Mouse (Mus musculus) heart, adult 8-10 months (tissue): ENCODE results near the gene Trex2. TPM values are rescaled to one million over a fixed set of nuclear protein-coding genes. Genes with fewer than 3 reads are reported as not detected.

Experiments used
- DNase-seq: peaks from one replicate; pipeline ENCODE4 v3.0.0; 2022; ENCODE audit warnings: low spot score
- total RNA-seq, 4 experiments: library from RNA; stranded (reverse); gene quantifications; 2 replicates each; pipeline ENCODE4 v1.2.4; 2022

The Trex2 gene
- total RNA-seq = not detected

GRCm38 (mm10) chrX:73435252-73435651 lies at the start of gene Trex2:
Gene Trex2, minus strand, starts transcription at chrX:73435344.
- no peak for DNase-seq

GRCm38 (mm10) chrX:73484870-73485269 lies 49.7 kb upstream of the Trex2 start:
- no peak for DNase-seq

- no peak for DNase-seq
These were observed 48.9 kb upstream of the Trex2 start for GRCm38 (mm10) chrX:73484076-73484475.

GRCm38 (mm10) chrX:73483484-73483810 lies 48.3 kb upstream of the Trex2 start, which contains the start of gene Bgn:
Gene Bgn, plus strand, starts transcription at chrX:73483602.
- no peak for DNase-seq

GRCm38 (mm10) chrX:73482643-73483483 lies 47.7 kb upstream of the Trex2 start:
- DNase-seq = no peak

- DNase-seq = no peak
These were observed 45.2 kb upstream of the Trex2 start for GRCm38 (mm10) chrX:73480334-73480733.

- no peak for DNase-seq
These were observed 44.5 kb upstream of the Trex2 start for GRCm38 (mm10) chrX:73479656-73480055.

- no peak for DNase-seq
These were observed 42.4 kb upstream of the Trex2 start for GRCm38 (mm10) chrX:73477500-73477899.

- peak; percentile 67 for DNase-seq
These were observed 41.5 kb upstream of the Trex2 start for GRCm38 (mm10) chrX:73476621-73477020.

GRCm38 (mm10) chrX:73475658-73476256 lies 40.6 kb upstream of the Trex2 start:
- no peak for DNase-seq

GRCm38 (mm10) chrX:73474340-73475165 lies 39.4 kb upstream of the Trex2 start:
- no peak for DNase-seq

GRCm38 (mm10) chrX:73471764-73472163 lies 36.6 kb upstream of the Trex2 start:
- no peak for DNase-seq

GRCm38 (mm10) chrX:73468752-73469151 lies 33.6 kb upstream of the Trex2 start:
- no peak for DNase-seq

- no peak for DNase-seq
These were observed 33.2 kb upstream of the Trex2 start for GRCm38 (mm10) chrX:73468330-73468729.

GRCm38 (mm10) chrX:73467446-73468241 lies 32.5 kb upstream of the Trex2 start:
- no peak for DNase-seq

- DNase-seq = no peak
These were observed 30.5 kb upstream of the Trex2 start for GRCm38 (mm10) chrX:73465483-73466186.

- no peak for DNase-seq
These were observed 25.6 kb upstream of the Trex2 start for GRCm38 (mm10) chrX:73460792-73461191.

GRCm38 (mm10) chrX:73458877-73459392 lies 23.8 kb upstream of the Trex2 start, which contains the start of gene Haus7:
Gene Haus7, minus strand, starts transcription at chrX:73459044.
- peak; percentile 92 for DNase-seq

- peak; percentile 31 for DNase-seq
These were observed 16.8 kb upstream of the Trex2 start for GRCm38 (mm10) chrX:73451949-73452348.

GRCm38 (mm10) chrX:73441428-73441827 lies 6.3 kb upstream of the Trex2 start:
- no peak for DNase-seq

- no peak for DNase-seq
These were observed 2.3 kb downstream of the Trex2 start for GRCm38 (mm10) chrX:73432850-73433249.
